Mouse (Mus musculus) ES-Bruce4 (cell line): Measurements from ENCODE around the gene Mrpl51.

ENCODE experiments used
- CTCF ChIP-seq: IDR thresholded peaks from one replicate; pipeline ENCODE4 v1.8.1; 2011; ENCODE audit warnings: low read depth, low read length
- POLR2A ChIP-seq: IDR thresholded peaks from one replicate; pipeline ENCODE4 v1.8.1; 2011; ENCODE audit warnings: low read length; ENCODE audit not compliant: insufficient read depth

- no peak for TF ChIP-seq CTCF
- TF ChIP-seq POLR2A, result no peak
Measured at GRCm38 (mm10) chr6:125232045-125232437, 40.4 kb downstream of the Mrpl51 start.
